Mouse (Mus musculus): Measurements from ENCODE around the gene Hint2.

Hint2 gene

GRCm38 (mm10) chr4:43656339-43657109 lies at the start of gene Hint2:
TSS of gene Hint2 (minus strand) at chr4:43656466.
- DNase-seq = peak; percentile 91 to 93

GRCm38 (mm10) chr4:43705991-43706390 lies 49.7 kb upstream of the Hint2 start:
- DNase-seq = no peak

- DNase-seq = no peak
These were observed 47.6 kb upstream of the Hint2 start for GRCm38 (mm10) chr4:43703851-43704250.

GRCm38 (mm10) chr4:43703439-43703838 lies 47.2 kb upstream of the Hint2 start:
- DNase-seq = no peak

- DNase-seq = no peak
These were observed 44.4 kb upstream of the Hint2 start, which contains the start of gene Olfr70 for GRCm38 (mm10) chr4:43700707-43701106. TSS of gene Olfr70 (minus strand) at chr4:43700807.

GRCm38 (mm10) chr4:43696561-43696960 lies 40.3 kb upstream of the Hint2 start:
- no peak for DNase-seq

- DNase-seq = no peak
These were observed 39.0 kb upstream of the Hint2 start for GRCm38 (mm10) chr4:43695249-43695671.

- no peak for DNase-seq
These were observed 38.4 kb upstream of the Hint2 start for GRCm38 (mm10) chr4:43694439-43695248.

- no peak for DNase-seq
These were observed 37.6 kb upstream of the Hint2 start for GRCm38 (mm10) chr4:43693806-43694241.

GRCm38 (mm10) chr4:43691026-43691425 lies 34.8 kb upstream of the Hint2 start:
- no peak for DNase-seq

GRCm38 (mm10) chr4:43690021-43690420 lies 33.8 kb upstream of the Hint2 start:
- no peak for DNase-seq

- no peak for DNase-seq
These were observed 23.3 kb upstream of the Hint2 start for GRCm38 (mm10) chr4:43679416-43680043.

- no peak for DNase-seq
These were observed 22.3 kb upstream of the Hint2 start for GRCm38 (mm10) chr4:43678541-43678940.

GRCm38 (mm10) chr4:43675608-43676007 lies 19.3 kb upstream of the Hint2 start:
- DNase-seq = no peak

GRCm38 (mm10) chr4:43674974-43675373 lies 18.7 kb upstream of the Hint2 start:
- DNase-seq = no peak

GRCm38 (mm10) chr4:43673703-43674102 lies 17.4 kb upstream of the Hint2 start:
- DNase-seq = no peak

GRCm38 (mm10) chr4:43672070-43672469 lies 15.8 kb upstream of the Hint2 start:
- DNase-seq = peak; percentile 44 to 45

GRCm38 (mm10) chr4:43669428-43669794 lies 13.1 kb upstream of the Hint2 start:
- DNase-seq = peak in 1 of 2 experiments; percentile 42

- peak; percentile 76 to 80 for DNase-seq
These were observed 12.6 kb upstream of the Hint2 start, which contains the start of the genes Tmem8b and Fam221b for GRCm38 (mm10) chr4:43668782-43669427. TSS of gene Tmem8b (plus strand) at chr4:43668971. TSS of gene Fam221b (minus strand) at chr4:43669145.

- DNase-seq = no peak
These were observed 10.1 kb upstream of the Hint2 start for GRCm38 (mm10) chr4:43666412-43666811.

- no peak for DNase-seq
These were observed 880 bp upstream of the Hint2 start for GRCm38 (mm10) chr4:43657146-43657545.

GRCm38 (mm10) chr4:43655656-43656338 lies 469 bp downstream of the Hint2 start:
- DNase-seq = no peak
